Mouse (Mus musculus) ES-Bruce4 (cell line): ENCODE data around the gene Gpx3.

ENCODE experiments used
- CTCF ChIP-seq: IDR thresholded peaks from one replicate; pipeline ENCODE4 v1.8.1; 2011; ENCODE audit warnings: low read depth, low read length
- EP300 ChIP-seq: IDR thresholded peaks from 2 replicates; pipeline ENCODE4 v1.6.1; 2011; ENCODE audit warnings: low read depth, low read length; ENCODE audit not compliant: insufficient read depth
- POLR2A ChIP-seq: IDR thresholded peaks from one replicate; pipeline ENCODE4 v1.8.1; 2011; ENCODE audit warnings: low read length; ENCODE audit not compliant: insufficient read depth

GRCm38 (mm10) chr11:54867049-54867385 lies 35.2 kb upstream of the Gpx3 start:
- TF ChIP-seq CTCF (no peak), EP300 (no peak), POLR2A (no peak)
